Mouse (Mus musculus) cortical plate, adult 2 months (tissue): ENCODE measurements around the gene Slc37a2.

Experiments used
- CTCF ChIP-seq: fragments of 200-500 bp; IDR thresholded peaks from 2 replicates; pipeline ENCODE4 v1.5.1; 2011; ENCODE audit warnings: mild to moderate bottlenecking, control low read depth, low read length; ENCODE audit not compliant: insufficient read depth; ENCODE audit errors: extremely low read depth
- POLR2A ChIP-seq: fragments of 200-500 bp; IDR thresholded peaks from 2 replicates; pipeline ENCODE4 v1.6.1; 2011; ENCODE audit warnings: mild to moderate bottlenecking, low read length, control low read depth; ENCODE audit not compliant: insufficient read depth; ENCODE audit errors: extremely low read depth

- TF ChIP-seq CTCF = no peak
- no peak for TF ChIP-seq POLR2A
Measured at GRCm38 (mm10) chr9:37266622-37267021, 11.1 kb upstream of the Slc37a2 start.
